Mouse (Mus musculus): ENCODE measurements around the gene Bik. TPM values are rescaled to one million over a fixed set of nuclear protein-coding genes. Genes with fewer than 3 reads are reported as not detected.

Bik gene
- total RNA-seq, 2 experiments from 2014 or later = 0.50 to 1.2 TPM

GRCm38 (mm10) chr15:83563857-83564651, 37.4 kb downstream of the Bik start:
- peak; percentile 13; the same call in 1 of the 2 replicates for TF ChIP-seq CTCF (IDR thresholded peaks at IDR 0.05)
- peak overlapping the region; percentile 89 for H3K27ac ChIP-seq
- intact Hi-C loops (cut with DNase I) = no loop called here
- peak overlapping the region; percentile 84 for H3K4me3 ChIP-seq
- peak; percentile 59 for DNase-seq

DNA sequence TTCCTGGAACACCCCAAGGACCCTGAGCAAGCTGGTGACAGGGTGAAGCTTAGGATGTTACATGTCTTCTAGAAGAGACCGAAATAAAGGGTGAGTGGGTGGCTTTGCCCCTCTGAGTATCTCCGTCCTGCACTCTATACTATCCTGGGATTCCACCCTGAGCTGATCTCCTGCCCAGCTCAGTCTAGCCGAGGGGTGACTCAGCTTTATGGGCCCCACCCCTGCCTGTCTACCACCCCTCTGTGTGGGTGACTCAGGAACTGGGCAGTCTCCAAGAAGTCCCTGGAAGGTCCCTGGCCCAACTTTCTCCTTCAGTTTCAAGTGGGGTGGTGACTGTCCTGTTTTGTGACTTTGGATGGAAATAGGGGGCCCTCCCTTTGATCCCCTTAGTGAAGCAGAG, 38.8 kb downstream of the Bik start:
- intact Hi-C loops (cut with DNase I) = no loop called here
- TF ChIP-seq CTCF (IDR thresholded peaks at IDR 0.05) = no peak
- Histone ChIP-seq H3K27ac (peak overlapping the region; percentile 49), H3K4me3 (peak overlapping the region; percentile 13)
- DNase-seq = peak; percentile 70

DNA sequence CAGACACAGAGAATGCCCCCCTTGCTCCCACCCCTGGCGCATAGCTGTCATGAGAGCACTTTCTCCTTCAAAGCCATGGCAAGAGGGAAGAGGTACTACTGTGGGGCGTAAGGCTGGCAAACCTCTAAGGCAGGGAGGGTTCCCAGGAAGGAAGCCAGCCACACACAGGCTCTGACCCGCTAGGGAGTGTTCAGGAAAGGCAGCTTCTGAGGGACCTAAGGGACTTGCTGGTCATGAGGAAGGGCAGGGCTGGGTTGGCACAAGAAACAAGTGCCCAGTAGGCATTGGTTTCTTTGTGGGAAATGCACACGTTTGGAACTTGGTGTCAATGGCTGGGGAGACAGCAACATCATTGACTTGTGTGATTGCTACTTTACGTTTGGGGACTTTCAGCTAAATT, 39.3 kb downstream of the Bik start:
- no peak for DNase-seq
- peak overlapping the region; percentile 49 for H3K27ac ChIP-seq
- no peak for TF ChIP-seq CTCF (IDR thresholded peaks at IDR 0.05)
- intact Hi-C loops (cut with DNase I) = no loop called here
- H3K4me3 ChIP-seq = no peak overlapping the region

GRCm38 (mm10) chr15:83567728-83568127, 41.1 kb downstream of the Bik start:
- intact Hi-C loops (cut with DNase I) = no loop called here
- H3K4me3 ChIP-seq = no peak overlapping the region
- TF ChIP-seq CTCF (IDR thresholded peaks at IDR 0.05) = no peak
- no peak for DNase-seq
- H3K27ac ChIP-seq = no peak overlapping the region

GRCm38 (mm10) chr15:83568544-83568943, 41.9 kb downstream of the Bik start:
- intact Hi-C loops (cut with DNase I) = no loop called here
- Histone ChIP-seq H3K4me3 (no peak overlapping the region), H3K27ac (no peak overlapping the region)
- TF ChIP-seq CTCF (IDR thresholded peaks at IDR 0.05) = no peak
- DNase-seq = no peak

DNA sequence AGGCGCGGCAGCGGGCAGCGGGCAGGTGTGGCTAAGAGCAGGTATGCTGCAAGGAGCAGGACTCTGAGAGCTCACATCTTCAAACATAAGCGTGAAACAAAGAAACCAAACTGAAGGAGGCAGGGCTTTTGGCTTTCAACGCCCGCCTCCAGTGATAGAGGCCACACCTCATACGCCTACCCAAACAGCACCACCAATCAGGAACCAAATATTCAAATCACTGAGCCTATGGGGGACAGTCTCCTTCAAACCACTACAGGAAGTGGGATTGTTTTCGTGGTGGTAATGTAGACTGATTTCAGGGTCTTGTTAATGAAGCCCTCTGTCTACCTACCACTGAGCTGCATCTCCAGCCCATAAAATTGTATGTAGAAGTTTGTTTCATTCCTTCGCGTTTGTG, 43.0 kb downstream of the Bik start:
- TF ChIP-seq CTCF (IDR thresholded peaks at IDR 0.05) = no peak
- no peak for DNase-seq
- H3K27ac ChIP-seq = no peak overlapping the region
- H3K4me3 ChIP-seq = no peak overlapping the region
- intact Hi-C loops (cut with DNase I) = no loop called here

- Histone ChIP-seq H3K27ac (no peak overlapping the region), H3K4me3 (no peak overlapping the region)
- intact Hi-C loops (cut with DNase I) = no loop called here
- peak; percentile 33 for TF ChIP-seq CTCF (IDR thresholded peaks at IDR 0.05)
- DNase-seq = no peak
Measured at GRCm38 (mm10) chr15:83570641-83571040, 44.0 kb downstream of the Bik start.

- H3K27ac ChIP-seq = peak overlapping the region; percentile 71
- intact Hi-C loops (cut with DNase I) = no loop called here
- no peak for TF ChIP-seq CTCF (IDR thresholded peaks at IDR 0.05)
- no peak overlapping the region for H3K4me3 ChIP-seq
- peak; percentile 79 for DNase-seq
Measured at GRCm38 (mm10) chr15:83571636-83572035, 45.0 kb downstream of the Bik start.

DNA sequence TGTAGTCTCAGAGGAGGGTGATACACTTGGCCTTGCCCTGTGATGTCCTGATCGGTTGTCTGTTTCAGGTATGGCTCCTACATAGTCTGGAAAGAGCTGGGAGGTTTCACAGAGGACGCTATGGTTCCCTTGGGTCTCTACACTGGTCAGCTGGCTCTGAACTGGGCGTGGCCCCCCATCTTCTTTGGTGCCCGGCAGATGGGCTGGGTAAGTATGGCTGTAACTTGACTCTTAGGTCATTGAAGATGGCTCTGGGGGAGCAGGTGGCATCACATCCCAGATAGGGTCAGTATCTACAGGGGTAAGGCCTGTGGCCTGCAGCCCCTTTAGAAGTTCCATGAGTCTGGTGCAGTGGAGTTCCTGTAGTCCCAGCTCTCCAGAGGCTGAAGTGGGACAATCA, 45.5 kb downstream of the Bik start:
- H3K27ac ChIP-seq = peak overlapping the region; percentile 71
- intact Hi-C loops (cut with DNase I) = no loop called here
- no peak overlapping the region for H3K4me3 ChIP-seq
- DNase-seq = no peak
- TF ChIP-seq CTCF (IDR thresholded peaks at IDR 0.05) = no peak

DNA sequence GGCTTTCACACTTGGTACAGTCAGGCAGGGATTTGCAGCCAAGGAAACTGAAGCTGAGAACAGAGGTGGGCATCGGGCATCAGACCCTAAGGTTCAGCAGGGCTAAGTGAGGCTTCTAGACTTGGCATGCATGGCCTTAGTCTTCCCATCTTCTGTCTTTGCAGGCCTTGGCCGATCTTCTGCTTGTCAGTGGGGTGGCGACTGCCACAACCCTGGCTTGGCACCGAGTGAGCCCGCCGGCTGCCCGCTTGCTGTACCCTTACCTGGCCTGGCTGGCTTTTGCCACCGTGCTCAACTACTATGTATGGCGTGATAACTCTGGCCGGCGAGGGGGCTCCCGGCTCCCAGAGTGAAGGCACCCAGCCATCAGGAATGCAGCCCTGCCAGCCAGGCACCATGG, 46.9 kb downstream of the Bik start:
- intact Hi-C loops (cut with DNase I) = no loop called here
- Histone ChIP-seq H3K27ac (no peak overlapping the region), H3K4me3 (no peak overlapping the region)
- TF ChIP-seq CTCF (IDR thresholded peaks at IDR 0.05) = no peak
- DNase-seq = no peak

GRCm38 (mm10) chr15:83574731-83575351, 48.2 kb downstream of the Bik start:
- no peak overlapping the region for H3K4me3 ChIP-seq
- H3K27ac ChIP-seq = no peak overlapping the region
- DNase-seq = no peak
- intact Hi-C loops (cut with DNase I) = no loop called here
- TF ChIP-seq CTCF (IDR thresholded peaks at IDR 0.05) = no peak

GRCm38 (mm10) chr15:83575543-83575942, 48.9 kb downstream of the Bik start:
- Histone ChIP-seq H3K4me3 (no peak overlapping the region), H3K27ac (no peak overlapping the region)
- no peak for TF ChIP-seq CTCF (IDR thresholded peaks at IDR 0.05)
- intact Hi-C loops (cut with DNase I) = no loop called here
- no peak for DNase-seq

GRCm38 (mm10) chr15:83576651-83577050, 50.0 kb downstream of the Bik start:
- DNase-seq = peak; percentile 8
- intact Hi-C loops (cut with DNase I) = no loop called here
- Histone ChIP-seq H3K4me3 (no peak overlapping the region), H3K27ac (no peak overlapping the region)
- TF ChIP-seq CTCF (IDR thresholded peaks at IDR 0.05) = no peak

- no peak overlapping the region for H3K4me3 ChIP-seq
- intact Hi-C loops (cut with DNase I) = no loop called here
- peak overlapping the region; percentile 79 for H3K27ac ChIP-seq
- peak; percentile 66 for DNase-seq
- TF ChIP-seq CTCF (IDR thresholded peaks at IDR 0.05) = no peak
Measured at GRCm38 (mm10) chr15:83582931-83583330, 56.3 kb downstream of the Bik start.

All from gastrocnemius, adult 2 months (tissue).